Mouse (Mus musculus) cerebellum, adult 2 months (tissue): ENCODE results near the gene Hmgn1.

ENCODE experiments used
- CTCF ChIP-seq: fragments of 200-500 bp; IDR thresholded peaks from 2 replicates; pipeline ENCODE4 v1.5.1; 2011; ENCODE audit warnings: low read depth, mild to moderate bottlenecking, control low read depth, low read length, moderate library complexity, borderline replicate concordance; ENCODE audit not compliant: insufficient read depth
- POLR2A ChIP-seq: fragments of 200-500 bp; IDR thresholded peaks from 2 replicates; pipeline ENCODE4 v1.6.1; 2011; ENCODE audit warnings: low read length, control low read depth, borderline replicate concordance; ENCODE audit not compliant: insufficient read depth

DNA sequence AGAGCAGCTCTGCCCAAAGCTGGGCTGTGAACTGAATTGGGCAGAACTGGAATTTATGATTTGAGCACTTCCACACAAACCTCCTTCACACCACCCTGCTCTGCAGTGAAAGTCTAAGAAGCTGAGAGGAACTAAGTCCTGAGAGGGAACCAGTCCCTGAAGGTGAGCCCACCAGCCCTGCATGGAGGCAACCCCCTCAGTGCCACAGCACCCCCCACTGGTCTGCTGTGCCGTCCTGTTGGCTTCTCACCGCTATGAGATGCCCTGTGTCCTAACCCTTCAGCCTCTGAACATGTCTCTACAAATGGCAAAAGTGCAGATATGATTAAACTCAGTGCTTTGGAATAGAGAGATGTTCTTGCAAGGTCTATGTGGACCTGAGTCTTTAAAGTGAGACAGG, 14.8 kb downstream of the Hmgn1 start:
- TF ChIP-seq CTCF (no peak), POLR2A (no peak)
